Mouse (Mus musculus) heart, adult 9 months (tissue): ENCODE results near the gene Ccn5.

Source experiments
- DNase-seq, 2 experiments: peaks; one replicate each; pipeline ENCODE4 v3.0.0; 2022; ENCODE audit warnings: low spot score in 2 of 2

Gene Ccn5

DNA sequence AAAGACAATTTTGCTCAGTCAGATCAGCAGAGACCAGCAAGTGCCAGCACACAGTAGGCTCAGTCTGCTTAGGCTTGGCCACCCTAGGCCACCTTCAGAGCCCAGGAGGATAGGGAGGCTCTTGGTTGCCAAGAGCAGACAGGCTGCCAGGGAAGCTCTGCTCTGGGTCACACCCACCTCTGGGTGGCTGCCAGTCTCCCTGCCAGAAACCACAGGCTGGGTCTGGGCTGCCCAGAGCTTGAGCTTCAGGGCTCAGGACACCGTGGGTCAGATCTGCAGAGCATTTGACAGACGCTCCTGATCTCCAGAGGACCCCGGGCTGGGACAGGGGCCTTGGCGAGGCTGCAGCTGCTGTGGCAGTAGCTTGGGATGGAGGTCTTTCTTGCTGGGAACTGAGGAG is at the start of gene Ccn5:
Ccn5 (plus strand) TSS at position 255 of the 400 bp plus-strand sequence.
- peak; percentile 82 to 84 for DNase-seq

DNA sequence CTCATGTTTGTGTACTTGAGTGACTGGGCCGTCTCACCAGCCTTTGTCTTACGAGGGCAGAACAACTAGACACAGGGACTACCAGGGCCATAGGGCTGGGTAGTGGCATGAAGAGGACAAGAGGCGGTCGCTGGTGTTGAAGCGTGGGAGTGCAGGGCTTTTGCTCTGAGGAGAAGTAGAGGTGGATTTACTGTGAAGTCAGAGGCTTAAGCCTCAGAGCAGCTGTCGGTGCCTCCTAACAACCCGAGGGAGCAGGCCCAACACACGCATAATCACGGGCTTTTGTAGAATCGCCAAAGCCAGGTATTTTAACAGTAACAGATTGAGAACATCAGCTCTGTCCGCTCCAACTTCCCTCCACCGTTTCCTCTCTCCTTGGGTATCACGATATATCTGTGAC is 44.0 kb upstream of the Ccn5 start:
- no peak for DNase-seq

DNA sequence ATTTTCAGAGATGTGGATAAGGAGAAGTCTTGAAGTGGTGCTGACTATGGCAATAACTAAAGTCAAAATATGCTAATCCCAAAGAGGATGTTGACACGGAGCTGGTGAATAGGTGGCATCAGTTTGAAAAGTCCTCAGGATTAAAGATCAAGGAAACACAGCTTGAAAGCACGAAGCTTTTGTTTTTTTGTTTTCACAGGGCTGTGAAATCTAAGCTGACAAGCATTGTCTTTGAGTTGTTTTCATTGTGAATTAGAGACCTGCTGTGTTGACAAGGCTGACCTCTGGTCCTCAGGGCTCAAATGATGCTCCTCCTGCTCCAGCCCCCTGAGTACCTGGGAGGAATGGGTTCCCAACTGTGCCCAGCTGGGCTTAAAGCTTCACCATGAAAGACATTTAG is 43.6 kb upstream of the Ccn5 start:
- DNase-seq: no peak

DNA sequence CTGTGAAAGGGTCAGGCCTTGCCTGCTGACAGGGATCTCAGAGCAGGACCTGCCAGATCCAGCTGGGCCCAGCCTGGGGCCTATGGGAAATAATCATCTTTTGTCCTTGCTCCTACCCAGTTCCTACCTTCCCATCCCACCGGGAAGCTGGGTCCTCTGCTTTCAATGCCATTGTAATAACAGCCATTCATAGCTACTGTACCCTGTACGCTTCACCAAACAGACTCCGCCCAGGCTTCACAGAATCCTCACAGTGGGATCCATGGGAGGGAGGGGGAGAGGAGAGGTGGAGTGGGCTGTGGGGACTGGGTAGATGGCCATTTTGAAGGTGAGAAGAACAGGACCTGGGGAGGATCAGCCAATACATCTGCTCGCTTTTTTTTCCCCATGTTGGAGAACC is 41.8 kb upstream of the Ccn5 start:
- no peak for DNase-seq

DNA sequence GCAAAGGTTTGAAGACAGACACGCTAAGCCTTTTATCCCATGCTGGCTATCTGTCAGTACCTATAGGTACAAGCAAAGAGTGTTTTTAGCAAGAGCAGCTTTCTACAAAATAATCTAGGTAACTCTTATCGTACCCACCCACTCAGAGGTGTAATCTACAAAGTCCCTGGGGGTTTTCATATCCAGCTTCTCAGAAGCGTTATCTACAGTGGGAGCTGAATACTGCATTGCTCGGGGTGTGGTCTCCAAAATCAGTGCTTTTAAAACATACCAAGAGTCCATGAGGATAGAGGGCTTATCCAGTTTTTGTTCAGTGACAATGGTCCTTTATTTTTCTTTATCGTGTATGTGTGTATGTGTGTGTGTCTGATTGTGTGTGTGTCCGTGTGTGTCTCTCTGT is 37.3 kb upstream of the Ccn5 start:
- DNase-seq: no peak

DNA sequence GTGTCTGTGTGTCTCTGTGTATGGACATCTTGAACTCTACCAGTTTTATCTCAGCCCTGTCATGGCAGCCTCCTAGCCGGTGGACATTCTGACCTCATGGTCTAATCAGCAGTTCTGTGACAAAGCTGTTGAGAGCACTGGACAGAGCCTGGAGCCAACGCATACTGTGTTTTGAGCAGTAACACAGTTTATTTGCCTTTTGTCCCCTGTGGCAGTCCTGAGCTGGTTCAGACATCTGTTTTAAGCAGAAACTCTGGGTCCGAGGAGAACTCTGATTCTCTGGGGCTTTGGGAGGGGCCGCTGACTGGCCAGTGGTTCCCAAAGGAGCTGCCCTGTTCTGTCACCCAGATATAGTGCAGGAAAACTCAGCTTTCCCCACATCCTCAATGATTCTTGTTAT is 36.8 kb upstream of the Ccn5 start:
- peak; percentile 34 to 56 for DNase-seq

DNA sequence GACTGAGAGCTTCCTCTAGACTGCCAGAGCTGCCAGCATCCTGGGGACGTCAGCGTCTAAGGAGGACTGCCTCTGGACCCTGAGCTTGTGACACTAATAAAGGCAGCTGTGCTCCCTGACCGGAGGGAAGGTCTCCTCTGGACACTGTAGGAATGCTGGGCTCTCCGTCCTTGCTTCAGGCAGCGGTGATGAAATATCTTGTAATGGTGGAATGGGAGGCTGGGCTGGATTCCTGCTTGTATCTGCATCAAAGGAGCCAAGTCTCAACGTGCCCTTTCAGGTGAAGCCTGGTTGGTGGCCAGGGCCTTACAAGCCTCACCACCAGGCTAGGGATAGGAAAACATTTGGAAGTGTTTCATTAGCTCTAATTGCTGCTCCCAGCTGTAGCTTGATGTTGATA is 33.6 kb upstream of the Ccn5 start:
- no peak for DNase-seq

DNA sequence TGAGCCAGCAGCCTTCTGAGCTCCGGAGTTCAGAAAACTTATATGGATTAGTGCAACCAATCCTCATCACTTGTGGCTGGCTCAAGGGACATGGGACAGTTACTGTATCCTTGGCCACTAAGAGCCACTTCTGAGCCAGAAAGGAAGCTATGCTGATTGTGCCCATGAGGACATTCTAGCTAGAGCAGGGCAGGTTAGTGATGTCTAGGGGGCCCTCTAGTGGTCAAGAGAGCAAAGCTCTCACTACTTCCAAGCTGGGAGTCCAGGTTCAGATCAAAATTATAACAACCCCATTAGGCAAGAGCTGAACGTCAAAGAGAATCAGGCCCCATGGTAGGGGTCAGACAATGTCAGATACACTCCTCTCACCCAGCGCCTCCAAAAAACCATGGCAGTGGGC is 33.0 kb upstream of the Ccn5 start:
- peak; percentile 52 to 59 for DNase-seq

DNA sequence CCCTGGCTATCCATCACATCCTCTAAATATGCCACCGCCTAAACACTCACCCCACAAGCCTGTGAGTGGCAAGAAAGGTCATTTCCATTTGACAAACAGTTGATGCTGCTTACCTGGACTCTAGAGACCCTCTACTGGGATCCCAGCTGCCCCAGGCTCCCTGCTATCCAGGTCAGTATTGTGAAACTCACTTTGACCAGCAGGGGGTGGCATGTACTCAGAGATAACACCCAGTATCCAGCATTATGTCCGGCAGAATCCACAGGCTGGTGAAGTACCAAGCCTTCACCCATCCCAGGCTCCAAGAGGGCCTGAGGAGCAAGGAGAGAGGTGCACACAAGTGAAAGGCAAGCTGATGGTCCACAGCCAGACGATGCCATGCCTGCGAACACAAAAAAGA is 32.2 kb upstream of the Ccn5 start:
- DNase-seq: peak; percentile 58 to 70

DNA sequence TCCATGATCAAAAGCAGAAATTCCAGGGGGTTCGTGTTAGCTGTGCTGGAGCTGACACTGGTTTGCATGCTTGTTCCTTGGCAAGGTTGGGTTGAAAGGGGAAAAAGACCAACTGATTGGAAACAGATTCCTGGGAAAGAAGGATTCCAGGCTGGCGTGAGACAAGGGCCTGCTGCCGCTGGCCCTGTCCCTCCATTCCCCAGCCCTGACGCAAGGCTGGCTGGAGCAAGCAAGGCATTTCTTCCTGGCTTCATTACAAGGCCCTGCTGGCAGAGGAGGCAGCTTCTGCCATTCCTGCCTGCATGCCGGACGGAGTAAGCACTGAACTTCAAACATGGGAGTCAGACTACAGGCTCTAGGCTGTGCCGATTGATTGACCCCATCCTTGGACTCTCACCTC is 22.2 kb upstream of the Ccn5 start:
- DNase-seq: peak; percentile 70 to 78

DNA sequence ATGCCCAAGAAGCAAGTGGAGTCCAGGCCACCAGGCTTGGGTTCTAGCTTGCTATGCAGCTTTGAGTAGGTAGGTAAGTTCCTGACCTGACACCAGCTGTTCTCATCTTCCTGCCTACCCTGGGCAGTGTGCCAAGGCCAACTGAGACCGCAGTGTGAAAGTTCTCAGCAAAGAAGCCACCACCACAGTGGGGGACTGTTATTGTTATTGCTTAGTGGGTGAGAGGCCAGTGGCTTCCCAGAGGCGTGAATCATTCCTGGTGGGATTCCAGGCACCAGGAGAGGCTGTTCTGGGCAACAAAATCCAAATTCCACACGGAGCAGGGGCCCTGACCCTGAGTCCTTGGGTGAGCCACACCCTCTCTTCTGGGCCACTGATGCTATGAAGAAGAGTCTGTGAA is 19.8 kb upstream of the Ccn5 start:
- DNase-seq: peak; percentile 35 to 54

DNA sequence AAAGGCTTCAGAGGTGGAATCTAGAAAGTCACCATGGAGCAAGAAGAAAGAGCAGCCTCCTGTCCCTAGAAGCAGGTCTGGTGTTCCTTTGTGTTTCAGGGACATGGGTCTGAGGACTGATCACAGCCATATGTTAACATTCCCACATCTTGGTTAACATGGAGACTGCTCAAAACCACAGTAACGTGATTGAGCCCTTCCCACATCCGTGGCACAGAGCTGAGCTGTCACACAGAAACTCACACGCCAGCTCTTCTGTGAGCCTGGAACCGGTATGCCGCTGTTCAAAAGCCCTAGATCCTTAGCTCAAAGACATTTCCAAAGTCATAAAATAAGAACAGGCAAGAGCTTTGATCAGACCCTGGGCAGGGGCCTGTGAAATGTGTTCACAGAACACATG is 19.3 kb upstream of the Ccn5 start:
- DNase-seq: no peak

DNA sequence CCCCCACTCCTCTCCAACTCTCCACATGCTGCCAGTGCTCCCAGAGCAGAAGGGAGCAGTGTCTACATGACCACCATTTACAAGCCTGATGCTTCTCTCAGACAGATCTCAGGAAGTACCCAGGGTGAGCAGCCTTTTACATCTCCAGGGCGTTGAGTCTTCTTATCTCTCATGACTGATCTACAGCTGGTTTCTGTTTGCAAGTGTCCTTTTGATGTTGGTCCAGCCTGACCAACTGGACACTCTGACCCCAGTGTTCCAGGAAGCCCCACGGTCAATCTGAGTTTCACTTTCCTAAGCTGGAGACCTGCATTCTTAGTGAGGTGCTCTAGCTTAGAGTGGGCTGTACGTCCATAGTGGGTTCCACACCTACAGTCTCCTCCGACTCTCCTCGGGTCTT is 16.8 kb upstream of the Ccn5 start:
- no peak for DNase-seq

DNA sequence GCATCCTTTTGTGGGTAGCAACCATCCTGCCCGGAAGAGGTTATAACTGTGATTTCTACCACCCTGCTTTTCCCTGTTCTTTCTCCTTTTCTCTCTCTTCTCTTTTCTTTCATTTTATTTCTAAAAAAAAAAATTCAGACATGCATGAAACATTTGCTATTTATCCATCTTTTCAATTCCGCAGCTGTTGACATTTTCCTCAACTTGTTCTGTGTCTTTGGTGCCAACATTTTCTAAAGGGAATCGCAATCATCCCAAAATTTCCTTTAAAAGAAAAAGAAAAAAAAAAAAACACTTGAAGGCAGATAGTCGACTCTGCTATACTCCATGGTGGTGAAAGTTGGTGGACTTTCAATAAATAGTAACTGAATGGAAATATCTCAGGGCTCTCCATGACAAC is 11.5 kb upstream of the Ccn5 start:
- DNase-seq: no peak

DNA sequence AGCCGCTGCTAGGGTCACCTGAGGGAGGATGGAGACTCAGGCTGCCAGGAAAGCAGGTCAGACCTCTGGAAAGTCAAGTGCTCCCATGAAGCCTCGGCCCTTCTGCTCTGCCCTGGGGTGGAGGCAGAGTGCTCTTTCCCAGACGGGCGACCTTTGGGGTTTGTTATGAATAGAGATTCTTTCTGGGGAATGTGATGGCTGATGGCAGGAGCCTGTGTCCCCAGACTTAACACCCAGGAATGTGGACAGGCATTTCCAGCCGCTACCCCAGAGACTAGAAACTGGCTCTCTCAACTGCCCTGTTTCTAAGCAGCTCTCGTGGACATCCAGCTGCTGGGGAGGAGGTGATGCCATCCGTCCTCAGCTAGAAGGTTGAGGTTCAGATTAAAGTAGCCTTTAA is 11.0 kb upstream of the Ccn5 start:
- peak; percentile 21 to 58 for DNase-seq

DNA sequence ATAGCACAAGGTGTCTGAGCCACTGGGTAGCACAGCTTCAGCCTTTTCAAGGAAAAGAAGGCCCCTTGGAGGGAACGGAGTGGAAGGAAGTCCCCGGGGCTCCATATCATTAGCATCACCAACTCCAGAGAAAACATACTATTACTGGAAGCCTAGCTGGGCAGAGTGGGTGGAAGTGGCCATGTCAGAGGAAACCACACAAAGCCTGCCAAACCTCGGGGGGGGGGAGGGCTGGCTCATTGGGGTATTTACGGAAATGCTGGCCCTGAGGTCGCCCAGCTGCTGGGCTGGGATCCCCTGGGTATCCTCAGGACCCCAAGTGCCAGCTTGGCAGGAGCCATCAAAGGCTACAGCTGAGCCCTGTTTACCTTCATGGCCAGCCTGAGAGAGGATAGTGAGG is 7.6 kb upstream of the Ccn5 start:
- no peak for DNase-seq

DNA sequence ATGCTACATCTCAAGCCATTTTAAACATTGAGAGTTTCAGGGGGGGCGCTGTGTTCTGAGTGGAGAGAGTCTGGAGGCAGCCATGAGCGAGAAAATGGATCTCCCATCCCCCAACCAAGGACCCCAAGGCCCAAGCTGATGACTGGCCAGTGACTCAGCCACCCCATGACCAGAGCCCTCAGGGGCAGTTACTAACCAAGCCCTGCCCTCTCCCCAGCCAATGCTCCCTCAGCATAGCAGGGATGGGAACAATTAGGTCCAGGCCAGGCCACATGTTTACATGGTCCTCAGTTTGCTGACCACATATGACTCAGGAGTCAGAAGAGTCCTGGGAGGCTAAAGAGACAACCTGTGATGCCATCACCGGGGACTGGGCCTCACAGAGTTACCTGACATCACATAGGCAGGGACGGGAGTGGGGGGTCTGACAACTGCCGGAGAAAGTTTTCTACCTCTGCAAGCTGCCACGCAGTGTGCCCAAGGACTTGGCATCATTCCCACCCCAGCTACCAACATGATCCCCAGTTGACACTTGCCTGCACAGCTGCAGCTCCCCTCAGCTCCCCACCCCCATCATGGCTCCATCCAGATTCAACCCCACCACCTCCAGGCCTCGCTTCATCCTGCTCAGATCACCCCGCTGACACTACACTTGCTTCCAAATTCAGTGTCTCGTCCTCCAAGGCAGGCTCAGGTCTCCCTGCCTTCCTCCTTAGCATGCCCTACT is 5.8 kb upstream of the Ccn5 start:
- DNase-seq: no peak

DNA sequence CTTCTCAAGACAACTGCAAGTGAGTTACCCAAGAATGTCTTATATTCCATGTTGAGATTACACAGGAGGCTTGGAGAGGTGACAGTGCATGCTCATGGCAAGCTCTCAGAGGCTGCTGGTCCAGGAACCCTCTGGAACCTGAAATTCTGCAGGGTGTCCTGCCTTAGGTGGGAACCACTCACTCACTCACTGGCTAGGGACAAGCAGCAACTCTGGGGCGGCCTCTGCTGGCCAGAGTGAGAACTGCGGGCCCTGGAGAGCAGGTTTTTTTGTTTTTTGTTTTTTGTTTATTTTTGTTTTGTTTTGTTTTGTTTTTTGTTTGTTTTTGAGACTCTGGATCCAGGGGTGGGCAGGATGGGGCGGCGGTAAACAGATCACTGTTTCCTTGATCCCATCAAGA is 2.6 kb downstream of the Ccn5 start:
- peak in 1 of 2 experiments; percentile 35 for DNase-seq

DNA sequence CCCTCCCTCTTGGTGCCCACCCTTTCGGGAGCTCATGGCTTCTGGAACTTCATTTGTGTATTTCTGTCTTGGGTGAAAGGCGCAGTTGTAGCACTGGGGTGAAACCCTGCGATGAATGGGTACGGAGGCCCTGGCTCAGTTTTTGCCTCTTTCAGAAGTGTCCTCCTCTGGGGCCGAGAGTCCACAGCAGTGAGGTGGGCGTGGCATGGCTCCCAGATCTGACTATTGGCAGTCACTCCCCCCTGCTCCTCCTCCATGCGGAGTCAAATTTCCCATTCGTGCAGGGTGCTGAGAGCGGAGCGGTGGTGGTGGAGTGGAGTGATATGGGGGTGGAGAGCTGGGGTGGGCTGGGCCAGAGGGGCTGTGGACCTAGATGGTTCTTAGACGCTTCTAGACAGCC is 3.1 kb downstream of the Ccn5 start:
- DNase-seq: no peak

DNA sequence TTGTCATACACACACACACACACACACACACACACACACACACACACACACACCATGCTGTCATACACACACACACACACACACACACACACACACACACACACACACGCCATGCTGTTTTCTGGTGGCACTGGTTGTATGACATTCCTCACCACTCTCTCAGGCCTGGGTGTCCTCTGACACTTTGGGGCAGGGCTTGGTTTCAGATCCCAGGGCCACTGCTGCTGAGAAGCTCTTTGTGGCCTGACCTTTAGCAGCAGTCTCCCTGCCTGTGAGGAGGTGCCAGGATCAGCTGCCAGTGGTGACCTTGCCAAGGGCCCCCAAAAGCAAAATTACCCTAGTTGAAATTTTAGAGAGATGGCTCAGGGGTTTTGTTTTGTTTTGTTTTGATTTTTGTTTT is 5.2 kb downstream of the Ccn5 start:
- DNase-seq: no peak

DNA sequence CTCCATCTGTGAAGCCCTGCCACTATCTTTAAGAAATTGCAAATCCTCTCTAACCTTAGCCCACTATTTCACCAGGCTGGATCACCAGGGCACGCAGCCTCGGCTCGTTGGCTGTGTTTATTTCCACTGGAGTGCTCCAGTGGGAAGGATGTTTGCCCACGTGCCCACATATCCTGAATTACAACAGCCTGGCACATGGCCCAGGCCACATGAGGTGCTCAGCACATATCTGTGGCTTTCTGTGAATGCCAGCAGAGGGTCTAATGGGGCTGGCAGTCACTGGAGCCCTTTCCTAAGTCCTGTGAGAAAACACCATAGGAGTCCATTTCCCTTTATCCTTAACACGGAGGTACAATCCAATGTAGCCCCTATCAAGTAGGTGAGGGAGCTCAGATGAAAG is 5.8 kb downstream of the Ccn5 start:
- DNase-seq: no peak

DNA sequence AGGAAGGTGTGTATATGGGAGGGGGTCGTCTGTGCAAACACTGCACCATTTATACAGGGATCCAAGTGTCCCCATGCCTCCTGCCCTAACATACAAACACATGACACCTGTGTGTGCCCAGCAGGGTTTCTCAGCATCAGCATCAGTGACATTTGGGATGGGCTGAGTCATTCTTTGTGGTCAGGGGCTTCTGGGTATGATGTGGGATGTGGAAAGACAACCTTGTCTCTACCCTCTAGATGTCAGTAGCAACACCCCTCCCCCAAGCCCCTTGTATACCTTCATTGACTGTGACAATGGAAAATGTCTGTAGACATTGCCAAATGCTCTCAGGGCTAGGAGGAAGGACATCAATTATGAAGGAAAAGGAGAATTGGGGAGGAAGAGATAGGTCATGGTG is 10.5 kb downstream of the Ccn5 start:
- DNase-seq: no peak

DNA sequence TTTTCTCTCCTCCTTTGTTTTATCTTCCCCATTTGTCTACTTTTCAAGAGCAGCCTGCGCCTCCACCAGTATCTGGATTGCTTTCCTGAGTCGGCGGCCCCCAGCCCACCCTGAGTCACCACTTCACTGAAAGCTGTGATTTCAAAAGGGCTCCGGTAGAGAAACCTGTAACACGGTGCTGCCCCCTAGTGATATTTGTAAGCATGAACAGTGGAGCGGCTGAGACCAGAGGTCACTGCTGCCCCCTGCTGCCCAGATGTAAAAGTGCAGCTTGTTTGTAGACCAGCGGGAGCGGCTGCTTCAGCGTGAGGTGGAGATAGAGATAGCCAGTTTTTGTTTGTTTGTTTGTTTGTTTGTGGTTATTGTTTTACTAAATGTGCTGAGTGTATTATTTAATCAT is 17.4 kb downstream of the Ccn5 start:
- DNase-seq: peak; percentile 61 to 78

DNA sequence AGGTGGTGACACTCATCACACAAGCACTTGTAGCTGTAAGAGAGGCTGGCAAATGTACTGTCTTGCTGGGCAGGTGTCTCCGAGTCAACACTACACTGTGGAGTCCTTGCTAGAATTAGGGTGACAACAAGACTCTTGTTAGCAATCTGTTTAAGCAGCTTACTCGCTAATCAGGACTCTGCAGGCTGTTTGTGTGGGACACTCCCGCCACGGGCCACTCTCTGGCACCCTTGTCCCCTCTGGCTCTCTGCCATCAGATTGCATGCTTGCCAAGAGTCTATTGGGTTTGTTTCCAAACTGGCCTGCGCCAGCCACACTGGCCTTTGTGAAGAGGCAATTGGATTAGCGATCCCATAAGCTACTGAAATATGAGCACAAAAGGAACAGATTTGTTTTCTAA is 18.9 kb downstream of the Ccn5 start:
- DNase-seq: peak; percentile 42 to 62
